Mouse (Mus musculus): ENCODE data around the gene Banf2. TPM values are rescaled to one million over a fixed set of nuclear protein-coding genes. Genes with fewer than 3 reads are reported as not detected.
A peak's percentile ranks its signal among the peaks of the same experiment; 100 is the strongest.

Banf2 gene
- polyA plus RNA-seq, 1 experiment from 2014 or later: not detected

DNA sequence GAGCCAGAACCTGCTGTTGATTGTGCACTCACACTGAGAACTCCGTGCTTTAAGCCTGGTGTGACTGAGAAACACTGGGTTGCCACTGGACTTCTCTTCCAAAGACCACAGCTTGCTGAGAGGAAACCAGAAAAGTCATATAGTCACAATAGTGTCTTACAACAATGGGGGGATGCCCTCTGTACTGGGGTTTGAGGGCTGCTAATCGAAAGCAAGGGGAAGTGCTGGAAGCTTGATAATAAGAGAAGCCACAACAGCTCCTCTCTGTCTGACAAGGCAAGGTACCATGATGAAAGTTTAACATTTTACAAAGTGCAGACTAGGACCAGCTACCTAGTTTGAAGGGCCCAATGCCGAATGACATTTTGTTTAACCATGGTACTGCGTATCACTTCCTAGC is 36.8 kb downstream of the Banf2 start:
- Histone ChIP-seq H3K4me2 (ENCODE audit: low read depth, low read length) (no peak overlapping the region), H3K4me3 (ENCODE audit: low read depth, low read length) (no peak overlapping the region), H3K27ac (replicated peaks; ENCODE audit: low read depth, low read length) (no peak overlapping the region), H3K27me3 (replicated peaks; ENCODE audit: control insufficient read depth, insufficient read depth, low read length) (no peaks in the 10 kb centered on the region), H3K9me3 (ENCODE audit: control insufficient read depth, low read length) (peaks cover 6% of the 10 kb centered on the region; the same call in 1 of the 2 replicates), H3K9ac (ENCODE audit: low read depth, low read length) (no peak overlapping the region), H3K4me1 (ENCODE audit: control insufficient read depth, insufficient read depth, low read length) (peaks cover 6% of the 10 kb centered on the region; the same call in 1 of the 2 replicates), H3K36me3 (ENCODE audit: control insufficient read depth, insufficient read depth, low read length) (no peaks in the 10 kb centered on the region)
- 91% methylated on average over 4 of the region's 4 CpGs for WGBS
- no peak for ATAC-seq (ENCODE audit: low read depth)
- no peak for DNase-seq (ENCODE audit: low spot score)

DNA sequence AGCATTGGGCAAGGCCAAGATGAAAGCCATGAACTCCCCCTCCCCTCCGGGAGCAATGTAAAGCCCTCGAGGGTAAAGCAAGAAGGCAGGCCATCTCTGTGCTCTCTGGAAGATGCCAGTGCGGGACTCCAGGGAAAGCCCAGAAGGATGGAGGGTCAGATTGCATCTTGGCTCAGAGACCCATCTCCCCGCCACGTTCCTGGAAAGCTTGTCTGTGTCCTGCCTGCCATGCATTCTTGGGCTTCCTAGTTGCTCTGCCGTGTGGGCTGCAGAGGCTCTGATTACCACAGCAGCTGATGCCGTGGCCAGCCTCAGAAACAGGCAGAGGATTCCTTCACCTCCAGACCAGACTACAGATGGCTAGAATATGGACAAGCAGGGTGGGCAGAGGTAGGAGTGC is 37.6 kb downstream of the Banf2 start:
- Histone ChIP-seq H3K4me1 (ENCODE audit: control insufficient read depth, insufficient read depth, low read length) (peaks cover 6% of the 10 kb centered on the region; the same call in 1 of the 2 replicates), H3K4me3 (ENCODE audit: low read depth, low read length) (no peak overlapping the region), H3K27ac (replicated peaks; ENCODE audit: low read depth, low read length) (no peak overlapping the region), H3K4me2 (ENCODE audit: low read depth, low read length) (no peak overlapping the region), H3K27me3 (replicated peaks; ENCODE audit: control insufficient read depth, insufficient read depth, low read length) (no peaks in the 10 kb centered on the region), H3K9me3 (ENCODE audit: control insufficient read depth, low read length) (peaks cover 6% of the 10 kb centered on the region; the same call in 1 of the 2 replicates), H3K36me3 (ENCODE audit: control insufficient read depth, insufficient read depth, low read length) (no peaks in the 10 kb centered on the region), H3K9ac (ENCODE audit: low read depth, low read length) (no peak overlapping the region)
- DNase-seq (ENCODE audit: low spot score) (peak; percentile 73), ATAC-seq (ENCODE audit: low read depth) (peak; percentile 72)
- 32% methylated on average over 7 of the region's 7 CpGs for WGBS

DNA sequence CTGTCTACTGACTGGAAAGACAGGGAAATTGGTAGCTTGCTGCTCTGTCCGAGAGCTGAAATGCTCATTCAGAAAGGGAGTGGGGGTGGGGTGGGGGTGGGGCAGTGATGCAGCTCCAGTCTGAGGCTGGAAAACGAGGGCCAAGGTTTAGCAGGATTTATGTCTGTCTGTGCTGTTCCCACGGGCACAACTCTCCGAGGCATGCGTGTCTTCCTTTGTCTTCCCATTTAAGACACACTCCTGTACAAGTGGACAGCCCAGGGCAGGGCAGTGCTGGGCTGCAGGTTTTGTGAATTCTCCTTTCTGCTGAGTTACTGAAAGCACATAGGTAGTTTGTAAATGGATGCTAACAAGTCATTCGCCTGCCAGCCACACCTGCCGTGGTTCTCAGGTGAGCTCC is 39.8 kb downstream of the Banf2 start:
- Histone ChIP-seq H3K36me3 (ENCODE audit: control insufficient read depth, insufficient read depth, low read length) (no peaks in the 10 kb centered on the region), H3K9me3 (ENCODE audit: control insufficient read depth, low read length) (no peaks in the 10 kb centered on the region), H3K27me3 (replicated peaks; ENCODE audit: control insufficient read depth, insufficient read depth, low read length) (no peaks in the 10 kb centered on the region), H3K9ac (ENCODE audit: low read depth, low read length) (no peak overlapping the region), H3K4me2 (ENCODE audit: low read depth, low read length) (no peak overlapping the region), H3K4me1 (ENCODE audit: control insufficient read depth, insufficient read depth, low read length) (peaks cover 6% of the 10 kb centered on the region; the same call in 1 of the 2 replicates), H3K4me3 (ENCODE audit: low read depth, low read length) (no peak overlapping the region), H3K27ac (replicated peaks; ENCODE audit: low read depth, low read length) (no peak overlapping the region)
- 40% methylated on average over 7 of the region's 7 CpGs for WGBS
- no peak for DNase-seq (ENCODE audit: low spot score)
- ATAC-seq (ENCODE audit: low read depth): no peak

DNA sequence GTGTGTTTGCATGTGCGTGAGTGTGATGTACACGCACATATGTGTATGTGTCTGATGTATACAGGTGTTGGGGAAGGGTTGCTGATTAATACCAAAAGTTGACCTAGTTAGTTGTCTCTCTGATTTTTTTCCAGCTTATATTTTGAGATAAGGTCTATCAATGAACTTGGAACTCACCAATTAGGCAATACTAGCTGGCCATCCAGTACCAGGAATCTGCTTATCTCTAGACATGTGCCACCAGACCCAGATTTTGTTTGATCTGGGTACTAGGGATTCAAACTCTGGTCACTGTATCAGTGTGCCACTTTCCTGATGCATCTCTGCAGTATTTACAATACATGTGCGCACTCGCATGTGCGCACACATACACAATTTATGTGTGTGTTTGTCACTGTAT is 41.2 kb downstream of the Banf2 start:
- Histone ChIP-seq H3K27ac (replicated peaks; ENCODE audit: low read depth, low read length) (no peak overlapping the region), H3K36me3 (ENCODE audit: control insufficient read depth, insufficient read depth, low read length) (no peaks in the 10 kb centered on the region), H3K4me3 (ENCODE audit: low read depth, low read length) (no peak overlapping the region), H3K4me2 (ENCODE audit: low read depth, low read length) (no peak overlapping the region), H3K9ac (ENCODE audit: low read depth, low read length) (no peak overlapping the region), H3K27me3 (replicated peaks; ENCODE audit: control insufficient read depth, insufficient read depth, low read length) (no peaks in the 10 kb centered on the region), H3K9me3 (ENCODE audit: control insufficient read depth, low read length) (no peaks in the 10 kb centered on the region), H3K4me1 (ENCODE audit: control insufficient read depth, insufficient read depth, low read length) (peaks cover 6% of the 10 kb centered on the region; the same call in 1 of the 2 replicates)
- DNase-seq (ENCODE audit: low spot score) (no peak), ATAC-seq (ENCODE audit: low read depth) (no peak)
- 100% methylated on average over 5 of the region's 5 CpGs for WGBS

DNA sequence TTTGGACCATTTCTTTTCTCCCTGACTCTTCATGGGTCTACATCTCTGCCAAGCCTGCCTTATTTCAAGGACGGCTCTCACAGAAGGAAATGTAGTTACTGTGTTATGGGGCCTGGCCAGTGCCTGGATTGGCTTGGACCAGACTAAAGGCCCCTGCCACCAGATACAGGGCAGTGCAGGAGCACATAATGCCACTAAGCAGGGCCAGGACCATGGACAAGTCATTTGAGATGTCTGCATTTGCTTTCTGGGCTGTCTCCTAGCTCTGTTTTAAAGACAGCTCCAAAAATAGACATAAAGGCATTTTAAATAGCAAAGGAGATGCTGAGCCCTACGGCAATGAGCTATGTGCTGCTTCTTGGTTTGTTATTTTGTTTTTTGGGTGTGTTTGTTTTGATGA is 43.8 kb downstream of the Banf2 start:
- 75% methylated on average over 2 of the region's 2 CpGs for WGBS
- Histone ChIP-seq H3K27me3 (replicated peaks; ENCODE audit: control insufficient read depth, insufficient read depth, low read length) (no peaks in the 10 kb centered on the region), H3K27ac (replicated peaks; ENCODE audit: low read depth, low read length) (no peak overlapping the region), H3K4me3 (ENCODE audit: low read depth, low read length) (no peak overlapping the region), H3K36me3 (ENCODE audit: control insufficient read depth, insufficient read depth, low read length) (no peaks in the 10 kb centered on the region), H3K4me1 (ENCODE audit: control insufficient read depth, insufficient read depth, low read length) (no peaks in the 10 kb centered on the region), H3K4me2 (ENCODE audit: low read depth, low read length) (no peak overlapping the region), H3K9ac (ENCODE audit: low read depth, low read length) (no peak overlapping the region), H3K9me3 (ENCODE audit: control insufficient read depth, low read length) (no peaks in the 10 kb centered on the region)
- DNase-seq (ENCODE audit: low spot score) (peak; percentile 21), ATAC-seq (ENCODE audit: low read depth) (no peak)

DNA sequence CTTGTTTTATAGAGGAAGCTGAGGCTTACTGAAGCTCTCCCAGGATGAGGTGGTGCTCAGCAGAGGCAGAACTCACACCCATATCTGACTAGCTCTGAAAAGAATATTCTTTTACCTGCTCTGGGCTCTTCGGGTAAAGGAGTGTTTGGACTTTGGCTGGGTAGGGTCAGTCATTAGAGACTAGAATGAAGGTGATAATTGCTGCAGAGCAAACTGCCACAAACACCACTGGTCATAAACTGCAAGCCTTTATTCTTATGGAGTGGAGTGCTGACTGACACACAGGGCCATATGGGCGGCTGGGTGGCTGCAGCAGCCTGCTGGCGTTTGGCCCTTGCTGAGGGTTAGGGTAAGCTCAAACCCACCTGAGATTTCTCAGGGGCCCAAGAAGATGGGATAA is 46.0 kb downstream of the Banf2 start:
- Histone ChIP-seq H3K27me3 (replicated peaks; ENCODE audit: control insufficient read depth, insufficient read depth, low read length) (no peaks in the 10 kb centered on the region), H3K9ac (ENCODE audit: low read depth, low read length) (no peak overlapping the region), H3K4me1 (ENCODE audit: control insufficient read depth, insufficient read depth, low read length) (no peaks in the 10 kb centered on the region), H3K4me2 (ENCODE audit: low read depth, low read length) (no peak overlapping the region), H3K9me3 (ENCODE audit: control insufficient read depth, low read length) (no peaks in the 10 kb centered on the region), H3K27ac (replicated peaks; ENCODE audit: low read depth, low read length) (no peak overlapping the region), H3K4me3 (ENCODE audit: low read depth, low read length) (no peak overlapping the region), H3K36me3 (ENCODE audit: control insufficient read depth, insufficient read depth, low read length) (no peaks in the 10 kb centered on the region)
- 85% methylated on average over 3 of the region's 3 CpGs for WGBS
- DNase-seq (ENCODE audit: low spot score): no peak
- no peak for ATAC-seq (ENCODE audit: low read depth)

DNA sequence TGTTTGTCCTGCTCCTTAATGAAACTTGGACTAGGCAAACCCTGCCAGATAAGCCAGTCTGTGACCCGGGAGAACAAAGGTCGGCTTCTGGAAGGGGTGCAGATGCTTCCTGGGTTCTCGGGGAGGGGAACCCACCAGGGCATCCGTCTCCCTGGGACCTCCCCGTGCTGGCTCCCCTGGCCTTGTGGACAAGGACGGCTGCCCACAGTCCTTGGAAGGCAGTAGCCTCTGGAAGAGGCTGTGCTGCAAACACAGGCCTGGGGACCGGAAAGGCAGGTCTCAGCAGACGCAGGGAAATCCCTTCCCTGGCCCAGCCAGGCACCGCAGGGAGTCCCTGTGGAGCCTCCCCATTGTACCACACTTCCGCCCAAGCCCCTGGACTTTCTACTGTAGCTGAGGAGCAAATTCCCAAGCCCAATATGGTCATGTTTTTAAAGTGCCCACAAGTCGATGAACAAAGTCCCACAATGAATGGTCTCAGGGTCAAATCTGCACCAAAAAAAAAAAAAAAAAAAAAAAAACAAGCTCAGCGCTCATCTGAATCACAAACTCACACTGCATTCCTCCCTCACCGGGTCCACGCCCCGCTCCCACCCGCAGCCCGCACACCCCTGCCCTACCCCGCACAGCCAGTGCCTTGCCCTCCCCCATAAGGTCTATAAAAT is 53.5 kb downstream of the Banf2 start:
- H3K9me3 ChIP-seq (ENCODE audit: control insufficient read depth, low read length): no peaks in the 10 kb centered on the region
- H3K4me2 ChIP-seq (ENCODE audit: low read depth, low read length): no peak overlapping the region; the same call in 1 of the 2 replicates
- ATAC-seq (ENCODE audit: low read depth): no peak
- no peaks in the 10 kb centered on the region for H3K36me3 ChIP-seq (ENCODE audit: control insufficient read depth, insufficient read depth, low read length)
- H3K27ac ChIP-seq (replicated peaks; ENCODE audit: low read depth, low read length): peak overlapping the region; percentile 21; the same call in 1 of the 2 replicates
- DNase-seq (ENCODE audit: low spot score): peak; percentile 46
- H3K9ac ChIP-seq (ENCODE audit: low read depth, low read length): peak overlapping the region; percentile 14; the same call in 1 of the 2 replicates
- WGBS: 32% methylated on average over 18 of the region's 18 CpGs
- H3K4me3 ChIP-seq (ENCODE audit: low read depth, low read length): no peak overlapping the region
- H3K4me1 ChIP-seq (ENCODE audit: control insufficient read depth, insufficient read depth, low read length): peaks cover 21% of the 10 kb centered on the region
- H3K27me3 ChIP-seq (replicated peaks; ENCODE audit: control insufficient read depth, insufficient read depth, low read length): no peaks in the 10 kb centered on the region

DNA sequence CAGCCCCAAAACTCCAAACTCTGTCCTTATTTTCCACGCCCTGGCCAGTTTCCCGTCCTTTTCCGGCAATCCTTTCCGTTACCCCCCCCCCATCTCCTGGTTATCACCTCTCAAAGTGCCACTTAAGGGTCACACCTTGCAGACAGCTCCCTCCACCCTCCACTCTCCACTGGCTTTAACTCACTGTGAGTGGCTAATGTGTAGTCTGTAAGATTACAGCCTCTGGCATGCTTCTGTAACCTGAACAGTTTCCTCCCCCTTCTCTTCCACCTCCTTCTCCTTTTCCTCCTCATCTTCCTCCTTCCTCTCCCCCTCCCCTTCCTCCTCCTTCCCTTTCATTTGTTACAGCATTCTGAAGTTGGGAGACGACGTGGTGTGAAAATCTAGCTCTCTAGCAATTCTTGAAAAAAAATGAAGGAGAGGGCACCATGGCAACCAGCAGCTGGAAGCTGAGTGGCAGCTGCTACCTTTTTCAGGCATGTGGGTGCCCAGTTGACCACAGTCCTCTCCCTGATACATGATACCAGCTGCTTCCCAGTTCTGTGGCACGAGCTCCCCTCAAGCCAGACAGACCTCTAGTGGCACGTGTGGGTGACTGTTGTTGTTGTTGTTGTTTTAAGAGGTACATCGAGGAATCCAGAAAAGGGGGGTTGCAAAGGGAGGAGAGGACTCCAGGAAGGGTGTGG is 55.2 kb downstream of the Banf2 start:
- Histone ChIP-seq H3K9ac (ENCODE audit: low read depth, low read length) (no peak overlapping the region), H3K36me3 (ENCODE audit: control insufficient read depth, insufficient read depth, low read length) (no peaks in the 10 kb centered on the region), H3K9me3 (ENCODE audit: control insufficient read depth, low read length) (no peaks in the 10 kb centered on the region), H3K4me1 (ENCODE audit: control insufficient read depth, insufficient read depth, low read length) (peaks cover 21% of the 10 kb centered on the region), H3K4me3 (ENCODE audit: low read depth, low read length) (no peak overlapping the region), H3K4me2 (ENCODE audit: low read depth, low read length) (no peak overlapping the region), H3K27me3 (replicated peaks; ENCODE audit: control insufficient read depth, insufficient read depth, low read length) (no peaks in the 10 kb centered on the region), H3K27ac (replicated peaks; ENCODE audit: low read depth, low read length) (no peak overlapping the region)
- 47% methylated on average over 9 of the region's 9 CpGs for WGBS
- DNase-seq (ENCODE audit: low spot score) (peak; percentile 34), ATAC-seq (ENCODE audit: low read depth) (peak; percentile 44; the same call in 1 of the 2 replicates)

All from embryonic facial prominence, embryonic 14.5 days (tissue).